Mouse (Mus musculus) intestine, postnatal 0 days (tissue): ENCODE data around the gene Pofut2. TPM values are rescaled to one million over a fixed set of nuclear protein-coding genes. Genes with fewer than 3 reads are reported as not detected.
A peak's percentile ranks its signal among the peaks of the same experiment; 100 is the strongest.

Experiments used
- ATAC-seq: fragments of 200-750 bp; cut with Nextera tagmentation; 2 replicates; pipeline ENCODE4 v1.8.0; 2017; ENCODE audit warnings: mild to moderate bottlenecking, moderate TSS enrichment, moderate library complexity
- H3K27ac ChIP-seq: fragments of 300-500 bp; sonication (generic); 2 replicates; pipeline ENCODE4 v1.5.1; 2014; ENCODE audit warnings: mild to moderate bottlenecking, low read depth, low read length, moderate library complexity
- H3K27me3 ChIP-seq: fragments of 300-500 bp; sonication (generic); replicated peaks from 2 replicates; pipeline ENCODE4 v1.6.1; 2014; ENCODE audit warnings: low read length, mixed read lengths; ENCODE audit not compliant: control insufficient read depth, insufficient read depth
- H3K36me3 ChIP-seq: fragments of 300-500 bp; sonication (generic); 2 replicates; pipeline ENCODE4 v1.6.1; 2014; ENCODE audit warnings: mild to moderate bottlenecking, moderate library complexity; ENCODE audit not compliant: control insufficient read depth, insufficient read depth
- H3K4me1 ChIP-seq: fragments of 300-500 bp; sonication (generic); replicated peaks from 2 replicates; pipeline ENCODE4 v1.6.1; 2014; ENCODE audit warnings: antibody characterized with exemption, low read length, mixed read lengths; ENCODE audit not compliant: control insufficient read depth, insufficient read depth
- H3K4me2 ChIP-seq: fragments of 300-500 bp; sonication (generic); replicated peaks from 2 replicates; pipeline ENCODE4 v1.6.1; 2014; ENCODE audit warnings: low read depth, mild to moderate bottlenecking, moderate library complexity
- H3K4me3 ChIP-seq: fragments of 300-500 bp; sonication (generic); 2 replicates; pipeline ENCODE4 v1.5.1; 2014; ENCODE audit warnings: low read depth, low read length
- H3K9ac ChIP-seq: fragments of 300-500 bp; sonication (generic); 2 replicates; pipeline ENCODE4 v1.6.1; 2014; ENCODE audit warnings: mild to moderate bottlenecking, low read depth, low read length
- H3K9me3 ChIP-seq: fragments of 300-500 bp; sonication (generic); 2 replicates; pipeline ENCODE4 v1.6.1; 2016; ENCODE audit warnings: mixed run types; ENCODE audit not compliant: control insufficient read depth
- CTCF ChIP-seq: sonication (generic); IDR thresholded peaks from 2 replicates; pipeline ENCODE4 v1.5.1; 2016; ENCODE audit warnings: low read depth, mild to moderate bottlenecking, control low read depth, antibody characterized with exemption, moderate library complexity
- WGBS: fragments of 180-500 bp; shearing (Covaris S2); extraction: QIAGEN DNeasy Blood & Tissue Kit; methylation state at CpG from one replicate; pipeline ENCODE4 v1.1.7; 2014; 5-methylcytosine and 5-hydroxymethylcytosine counted together
- polyA plus RNA-seq: library from polyadenylated mRNA; unstranded; fragments of >200 nt; fragmentation: Nextera tagmentation; extraction: Ambion mirVana; gene quantifications from 2 replicates; pipeline ENCODE4 v1.2.1, GENCODE M21; 2015

Gene Pofut2
- polyA plus RNA-seq, 1 experiment from 2014 or later: 40.4 TPM

DNA sequence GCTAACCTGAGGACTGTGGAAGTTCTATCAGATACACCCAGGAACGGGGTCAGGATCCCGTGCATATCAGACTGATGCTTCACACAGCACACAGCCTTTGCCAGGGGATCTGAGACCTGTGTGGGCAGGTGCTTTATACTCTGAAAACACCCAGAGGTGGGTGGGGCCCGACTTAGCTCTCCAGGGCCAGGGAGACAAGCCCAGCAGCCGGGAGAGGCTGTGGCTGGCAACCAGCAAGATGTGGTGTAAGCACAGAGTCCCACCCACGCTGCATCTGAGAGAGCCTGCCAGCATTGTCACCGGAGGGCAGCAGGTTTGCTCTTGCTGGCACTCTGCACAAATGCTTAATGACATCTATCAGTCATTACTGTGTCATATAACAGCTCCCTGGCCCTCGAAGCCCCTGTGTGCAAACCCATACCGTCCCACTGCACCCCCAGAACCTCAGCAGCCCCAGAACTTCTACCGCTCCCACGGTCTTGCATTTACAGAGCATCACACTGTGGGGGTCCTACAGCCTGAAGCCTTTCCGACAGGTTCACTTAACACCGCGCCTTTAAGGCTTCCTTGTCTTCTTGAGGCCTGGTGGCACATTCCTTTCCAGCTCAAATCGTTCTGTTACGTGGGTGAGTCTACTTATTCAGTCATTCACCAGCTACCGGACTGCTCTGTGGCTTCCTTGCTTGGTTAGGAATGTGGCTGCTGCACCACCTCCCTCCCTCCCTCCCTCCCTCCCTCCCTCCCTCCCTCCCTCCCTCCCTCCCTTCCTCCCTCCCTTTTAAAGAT, 21.0 kb upstream of the Pofut2 start:
- no peaks in the 10 kb centered on the region for H3K36me3 ChIP-seq
- H3K9ac ChIP-seq: no peak overlapping the region
- ATAC-seq: no peak
- H3K4me3 ChIP-seq: no peak overlapping the region
- WGBS: 63% methylated on average over 16 of the region's 16 CpGs
- H3K27ac ChIP-seq: no peak overlapping the region
- no peaks in the 10 kb centered on the region for H3K27me3 ChIP-seq
- no peaks in the 10 kb centered on the region for H3K4me1 ChIP-seq
- no peak for TF ChIP-seq CTCF
- H3K9me3 ChIP-seq: no peaks in the 10 kb centered on the region
- no peak overlapping the region for H3K4me2 ChIP-seq

DNA sequence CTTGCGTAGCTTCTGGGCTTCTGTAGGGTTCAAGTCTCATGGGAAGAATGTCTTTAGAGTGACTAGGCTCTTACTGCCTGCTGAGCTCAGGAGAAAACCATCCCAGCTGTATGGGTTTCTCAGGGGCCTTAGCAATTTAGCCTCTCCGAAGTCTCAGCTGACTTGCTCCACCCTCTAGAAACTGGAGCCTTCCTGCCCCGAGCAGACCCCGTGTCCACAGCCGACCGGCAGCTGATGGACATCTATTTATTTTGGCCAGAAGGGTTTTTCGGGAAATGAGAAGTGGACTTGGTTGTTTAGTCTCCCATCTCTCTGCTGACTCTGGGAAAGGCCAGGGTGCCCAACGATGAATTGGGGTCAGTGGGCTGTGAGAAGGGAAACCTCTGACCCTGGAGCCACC, 18.3 kb upstream of the Pofut2 start:
- Histone ChIP-seq H3K4me3 (no peak overlapping the region), H3K27me3 (no peaks in the 10 kb centered on the region), H3K9ac (no peak overlapping the region), H3K9me3 (no peaks in the 10 kb centered on the region), H3K4me1 (no peaks in the 10 kb centered on the region), H3K4me2 (no peak overlapping the region), H3K36me3 (no peaks in the 10 kb centered on the region), H3K27ac (peak overlapping the region; percentile 29; the same call in 1 of the 2 replicates)
- TF ChIP-seq CTCF: no peak
- no peak for ATAC-seq
- 69% methylated on average over 8 of the region's 8 CpGs for WGBS

DNA sequence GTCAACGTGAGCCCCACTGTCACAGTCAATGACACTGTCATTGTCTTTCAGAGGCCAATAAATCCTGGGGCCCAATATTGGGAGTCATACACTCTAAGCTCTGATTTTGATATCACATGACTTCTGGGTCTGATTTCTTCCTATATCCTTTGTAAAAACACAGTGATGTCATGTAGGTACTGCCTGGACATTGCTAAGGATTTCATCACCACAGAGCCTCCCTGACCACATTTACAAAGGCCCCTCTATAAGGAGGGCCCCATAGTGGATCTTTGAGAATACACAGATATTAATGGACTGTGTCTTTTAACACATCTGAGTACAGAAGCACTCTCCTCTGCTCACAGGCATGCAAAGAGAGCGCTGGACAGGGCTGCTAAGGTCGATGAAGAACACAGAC, 16.6 kb upstream of the Pofut2 start:
- H3K27ac ChIP-seq: 0 out of 2 replicates have a peak overlapping the region, but pooled peaks have one; percentile 54

DNA sequence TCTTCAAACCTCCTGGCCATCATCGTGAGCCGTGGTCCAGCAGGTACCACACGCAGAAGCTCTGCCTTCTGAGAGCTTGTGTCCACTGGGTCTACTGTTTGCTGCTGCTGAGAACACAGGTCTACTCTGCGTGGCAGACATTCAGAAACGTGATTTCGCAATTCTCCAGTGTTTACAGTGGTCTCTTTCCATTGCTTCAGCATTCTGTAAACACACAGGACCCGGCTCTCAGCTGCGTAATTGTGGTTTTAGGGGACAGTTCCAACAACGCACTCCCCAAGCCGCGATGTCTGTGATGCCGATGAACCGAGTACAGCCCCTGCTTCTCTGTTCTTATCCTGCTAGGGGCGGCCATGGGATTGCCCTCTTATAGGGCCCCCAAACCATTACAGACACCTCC, 16.1 kb upstream of the Pofut2 start:
- WGBS: 59% methylated on average over 14 of the region's 14 CpGs
- H3K36me3 ChIP-seq: no peaks in the 10 kb centered on the region
- H3K27me3 ChIP-seq: no peaks in the 10 kb centered on the region
- H3K9me3 ChIP-seq: no peaks in the 10 kb centered on the region
- H3K27ac ChIP-seq: peak overlapping the region; percentile 54; the same call in 1 of the 2 replicates
- no peak overlapping the region for H3K9ac ChIP-seq
- no peaks in the 10 kb centered on the region for H3K4me1 ChIP-seq
- no peak for TF ChIP-seq CTCF
- ATAC-seq: peak; percentile 20; the same call in 1 of the 2 replicates
- H3K4me3 ChIP-seq: no peak overlapping the region
- H3K4me2 ChIP-seq: no peak overlapping the region

More for the DNA sequence above, 16.6 kb upstream of the Pofut2 start:
- TF ChIP-seq CTCF: no peak
- H3K9me3 ChIP-seq: no peaks in the 10 kb centered on the region
- H3K4me1 ChIP-seq: no peaks in the 10 kb centered on the region
- no peaks in the 10 kb centered on the region for H3K36me3 ChIP-seq
- H3K4me2 ChIP-seq: no peak overlapping the region
- no peak for ATAC-seq
- WGBS: 74% methylated on average over 3 of the region's 3 CpGs
- H3K4me3 ChIP-seq: no peak overlapping the region
- H3K27me3 ChIP-seq: no peaks in the 10 kb centered on the region
- H3K9ac ChIP-seq: no peak overlapping the region

DNA sequence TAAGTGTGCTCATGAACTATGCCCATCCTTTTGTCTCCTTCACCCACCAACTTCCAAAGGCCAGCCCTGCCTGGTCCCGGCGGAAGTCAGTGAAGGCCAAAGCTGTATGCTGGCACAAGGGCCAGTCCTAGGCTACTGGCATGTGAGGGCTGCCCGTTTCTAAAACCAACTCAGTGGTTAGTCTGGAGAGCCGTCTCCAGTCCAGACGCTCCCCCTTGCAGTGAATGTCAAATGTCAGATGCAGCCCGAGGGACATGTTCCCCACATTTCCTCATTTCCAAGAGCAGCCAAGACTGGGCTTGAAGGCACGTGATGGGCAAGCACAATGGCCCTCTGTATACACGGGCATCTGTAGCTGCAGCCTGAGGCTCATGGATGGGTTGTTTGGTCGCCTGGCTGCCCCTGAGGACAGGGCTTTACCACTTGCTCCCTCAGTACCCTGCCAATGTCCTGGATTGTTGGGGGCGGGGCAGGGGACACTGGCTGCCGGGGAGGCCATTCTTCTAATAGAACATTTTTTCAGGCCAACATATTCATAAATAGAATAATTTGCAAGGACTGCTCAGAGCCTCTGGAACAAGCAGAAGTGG, 15.4 kb upstream of the Pofut2 start:
- Histone ChIP-seq H3K4me1 (no peaks in the 10 kb centered on the region), H3K36me3 (no peaks in the 10 kb centered on the region), H3K4me2 (no peak overlapping the region), H3K9me3 (no peaks in the 10 kb centered on the region), H3K27me3 (no peaks in the 10 kb centered on the region), H3K9ac (no peak overlapping the region), H3K27ac (no peak overlapping the region), H3K4me3 (no peak overlapping the region)
- no peak for TF ChIP-seq CTCF
- 80% methylated on average over 11 of the region's 11 CpGs for WGBS
- ATAC-seq: no peak

DNA sequence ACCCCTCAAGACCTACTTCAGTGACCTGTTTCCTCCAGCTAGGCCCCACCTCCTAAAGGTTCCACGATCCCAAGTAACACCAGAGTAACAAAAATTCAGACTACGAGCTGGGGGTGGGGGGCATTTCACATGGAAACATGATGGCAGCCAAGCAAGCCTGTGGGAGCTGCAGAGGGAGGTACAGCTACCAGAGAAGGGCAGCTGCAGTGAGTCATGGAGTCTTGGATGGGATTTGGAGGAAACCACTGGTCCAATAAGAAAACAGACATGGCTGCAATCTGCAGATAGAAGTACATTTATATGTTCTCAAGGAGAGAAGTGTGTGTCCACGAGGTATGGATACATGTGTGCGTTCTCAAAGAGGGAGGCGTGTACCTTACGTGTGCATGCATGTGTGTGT, 14.2 kb upstream of the Pofut2 start:
- no peak overlapping the region for H3K4me3 ChIP-seq
- H3K4me2 ChIP-seq: no peak overlapping the region
- no peak overlapping the region for H3K27ac ChIP-seq
- no peaks in the 10 kb centered on the region for H3K9me3 ChIP-seq
- no peak overlapping the region for H3K9ac ChIP-seq
- no peaks in the 10 kb centered on the region for H3K36me3 ChIP-seq
- 93% methylated on average over 6 of the region's 6 CpGs for WGBS
- H3K4me1 ChIP-seq: no peaks in the 10 kb centered on the region
- ATAC-seq: no peak
- no peak for TF ChIP-seq CTCF
- no peaks in the 10 kb centered on the region for H3K27me3 ChIP-seq
